Mouse (Mus musculus) ES-E14 (cell line): Measurements from ENCODE around the gene Hmgb2. TPM values are rescaled to one million over a fixed set of nuclear protein-coding genes. Genes with fewer than 3 reads are reported as not detected.

Experiments
- DNase-seq: peaks from one replicate; pipeline ENCODE4 v3.0.0-alpha.2; 2013; ENCODE audit warnings: low read depth, low spot score
- H3K27ac ChIP-seq: 2 replicates; pipeline ENCODE4 v1.5.1; 2012; ENCODE audit warnings: low read depth, mild to moderate bottlenecking, low read length, moderate library complexity, mixed read lengths; ENCODE audit not compliant: poor library complexity, insufficient read depth, severe bottlenecking
- H3K36me3 ChIP-seq: 2 replicates; pipeline ENCODE4 v1.6.1; 2012; ENCODE audit warnings: mild to moderate bottlenecking, low read length, moderate library complexity, mixed read lengths; ENCODE audit not compliant: control insufficient read depth, poor library complexity, insufficient read depth, severe bottlenecking
- H3K4me1 ChIP-seq, 2 experiments: fragments of 150-350 bp in 1 of 2; sonication (generic) in 1 of 2; 2 replicates each; pipeline ENCODE4 v1.6.1; 2012; ENCODE audit warnings: low read length in 2 of 2, mild to moderate bottlenecking in 1 of 2, mixed read lengths in 1 of 2; ENCODE audit not compliant: control insufficient read depth in 2 of 2, insufficient read depth in 2 of 2, poor library complexity in 1 of 2
- H3K4me3 ChIP-seq, 2 experiments: fragments of 150-350 bp in 1 of 2; sonication (generic) in 1 of 2; 2 replicates each; pipeline ENCODE4 v1.5.1; 2012; ENCODE audit warnings: low read length in 2 of 2, low read depth in 1 of 2, mild to moderate bottlenecking in 1 of 2, mixed read lengths in 1 of 2; ENCODE audit not compliant: insufficient read depth in 1 of 2, poor library complexity in 1 of 2, severe bottlenecking in 1 of 2
- H3K9ac ChIP-seq: 2 replicates; pipeline ENCODE4 v1.6.1; 2012; ENCODE audit warnings: low read depth, mild to moderate bottlenecking, low read length, mixed read lengths; ENCODE audit not compliant: poor library complexity, insufficient read depth, severe bottlenecking
- H3K9me3 ChIP-seq: fragments of 150-350 bp; sonication (generic); 2 replicates; pipeline ENCODE4 v1.6.1; 2012; ENCODE audit warnings: low read depth, mild to moderate bottlenecking, low read length; ENCODE audit not compliant: control insufficient read depth, insufficient read depth
- CHD2 ChIP-seq: IDR thresholded peaks from 2 replicates; pipeline ENCODE4 v1.6.1; 2014; ENCODE audit warnings: mild to moderate bottlenecking, low read depth, low read length, inconsistent platforms
- HCFC1 ChIP-seq: IDR thresholded peaks from 2 replicates; pipeline ENCODE4 v1.6.1; 2012; ENCODE audit warnings: low read length, inconsistent platforms, borderline replicate concordance; ENCODE audit not compliant: insufficient read depth
- MAFK ChIP-seq: IDR thresholded peaks from 2 replicates; pipeline ENCODE4 v1.6.1; 2014; ENCODE audit warnings: mild to moderate bottlenecking, low read depth, low read length, inconsistent platforms; ENCODE audit not compliant: insufficient read depth
- ZC3H11A ChIP-seq: IDR thresholded peaks from 2 replicates; pipeline ENCODE4 v1.6.1; 2012; ENCODE audit warnings: low read depth, mild to moderate bottlenecking, inconsistent platforms, low read length, borderline replicate concordance
- ZNF384 ChIP-seq: IDR thresholded peaks from 2 replicates; pipeline ENCODE4 v1.6.1; 2012; ENCODE audit warnings: low read depth, low read length, inconsistent platforms
- in situ Hi-C, 2 experiments: fragments of 600-800 bp; cut with MboI; formaldehyde crosslinking; loops; one replicate each; pipeline ENCODE4 v1.15.1; 2025; ENCODE audit warnings: low sequenced_read_pairs in 2 of 2, inconsistent platforms in 1 of 2; ENCODE audit not compliant: unreplicated experiment in 2 of 2
- total RNA-seq: library from RNA; depleted of rRNA; stranded (reverse); fragments of 300-350 nt; gene quantifications from 2 replicates; pipeline ENCODE4 v1.2.3, GENCODE M21; 2012

Hmgb2 gene
- total RNA-seq, 1 experiment = 190 TPM

- Histone ChIP-seq H3K36me3 (peaks cover 9% of the 10 kb centered on the region), H3K4me3 (no peak overlapping the region), H3K9me3 (no peaks in the 10 kb centered on the region), H3K4me1 (no peaks in the 10 kb centered on the region), H3K27ac (no peak overlapping the region), H3K9ac (no peak overlapping the region)
- in situ Hi-C loops = loop anchor here (5.0 to 10.0 kb wide), 2 partner anchors 102 to 260 kb away; no protein-coding TSS in a partner anchor
- no peak for TF ChIP-seq ZC3H11A
- no peak for DNase-seq
Measured at GRCm38 (mm10) chr8:57534495-57534894, 22.8 kb downstream of the Hmgb2 start.

GRCm38 (mm10) chr8:57536167-57536566 lies 24.5 kb downstream of the Hmgb2 start:
- in situ Hi-C loops = loop anchor here in 1 of 2 experiments (10.0 kb wide), 1 partner anchor 259 kb away; no protein-coding TSS in a partner anchor
- H3K9ac ChIP-seq = no peak overlapping the region
- peaks cover 9% of the 10 kb centered on the region for H3K36me3 ChIP-seq
- TF ChIP-seq CHD2 = no peak
- TF ChIP-seq ZC3H11A = no peak
- no peaks in the 10 kb centered on the region for H3K4me1 ChIP-seq
- no peak for DNase-seq
- H3K9me3 ChIP-seq = no peaks in the 10 kb centered on the region
- no peak overlapping the region for H3K27ac ChIP-seq
- H3K4me3 ChIP-seq = no peak overlapping the region

GRCm38 (mm10) chr8:57538601-57539000 lies 26.9 kb downstream of the Hmgb2 start:
- Histone ChIP-seq H3K27ac (no peak overlapping the region), H3K4me1 (no peaks in the 10 kb centered on the region), H3K36me3 (peaks cover 9% of the 10 kb centered on the region), H3K4me3 (no peak overlapping the region), H3K9me3 (no peaks in the 10 kb centered on the region), H3K9ac (no peak overlapping the region)
- DNase-seq = no peak
- in situ Hi-C loops = loop anchor here in 1 of 2 experiments (10.0 kb wide), 1 partner anchor 256 kb away; no protein-coding TSS in a partner anchor
- TF ChIP-seq MAFK = no peak
- TF ChIP-seq ZC3H11A = no peak
- TF ChIP-seq HCFC1 = no peak
- TF ChIP-seq ZNF384 = no peak
- TF ChIP-seq CHD2 = no peak

- Histone ChIP-seq H3K36me3 (peaks cover 6% of the 10 kb centered on the region), H3K27ac (no peak overlapping the region), H3K4me3 (no peak overlapping the region), H3K9ac (no peak overlapping the region), H3K9me3 (no peaks in the 10 kb centered on the region), H3K4me1 (no peaks in the 10 kb centered on the region)
- TF ChIP-seq ZC3H11A (peak; percentile 69; the same call in 1 of the 2 replicates), CHD2 (no peak)
- peak; percentile 54 for DNase-seq
- in situ Hi-C loops = loop anchor here in 1 of 2 experiments (10.0 kb wide), 1 partner anchor 265 kb away; no protein-coding TSS in a partner anchor
Measured at GRCm38 (mm10) chr8:57540110-57540838, 28.6 kb downstream of the Hmgb2 start.

- in situ Hi-C loops = loop anchor here in 1 of 2 experiments (10.0 kb wide), 1 partner anchor 264 kb away; no protein-coding TSS in a partner anchor
- H3K4me1 ChIP-seq = no peaks in the 10 kb centered on the region
- no peak for DNase-seq
- H3K9ac ChIP-seq = no peak overlapping the region
- H3K9me3 ChIP-seq = no peaks in the 10 kb centered on the region
- no peak overlapping the region for H3K27ac ChIP-seq
- no peak for TF ChIP-seq CHD2
- TF ChIP-seq HCFC1 = no peak
- no peak for TF ChIP-seq ZNF384
- TF ChIP-seq MAFK = no peak
- no peak for TF ChIP-seq ZC3H11A
- H3K36me3 ChIP-seq = peaks cover 4% of the 10 kb centered on the region
- no peak overlapping the region for H3K4me3 ChIP-seq
Measured at GRCm38 (mm10) chr8:57540951-57541350, 29.2 kb downstream of the Hmgb2 start.
